Mouse (Mus musculus) layer of hippocampus, postnatal 36 days (tissue): ENCODE results near the gene 6430548M08Rik. TPM values are rescaled to one million over a fixed set of nuclear protein-coding genes. Genes with fewer than 3 reads are reported as not detected.

Experiments
- DNase-seq, 2 experiments: peaks; one replicate each; pipeline ENCODE4 v3.0.0; 2022
- total RNA-seq, 2 experiments: library from RNA; stranded (reverse); gene quantifications; 2 replicates each; pipeline ENCODE4 v1.2.3; 2021

6430548M08Rik gene
- total RNA-seq, result 100 to 1,000 TPM; 151 to 168 TPM

- peak; percentile 100 for DNase-seq
Observed at GRCm38 (mm10) chr8:120113758-120114255, at the start of gene 6430548M08Rik. 6430548M08Rik (plus strand) TSS chr8:120114152.

GRCm38 (mm10) chr8:120065611-120066010 lies 48.3 kb upstream of the 6430548M08Rik start:
- no peak for DNase-seq

GRCm38 (mm10) chr8:120066226-120066625 lies 47.7 kb upstream of the 6430548M08Rik start:
- no peak for DNase-seq

GRCm38 (mm10) chr8:120067936-120068668 lies 45.9 kb upstream of the 6430548M08Rik start:
- DNase-seq, result no peak

GRCm38 (mm10) chr8:120071684-120072083 lies 42.3 kb upstream of the 6430548M08Rik start:
- DNase-seq, result peak; percentile 77 to 78

GRCm38 (mm10) chr8:120072259-120072658 lies 41.7 kb upstream of the 6430548M08Rik start:
- no peak for DNase-seq

- no peak for DNase-seq
Observed at GRCm38 (mm10) chr8:120072827-120073226, 41.1 kb upstream of the 6430548M08Rik start.

GRCm38 (mm10) chr8:120074516-120074915 lies 39.4 kb upstream of the 6430548M08Rik start:
- no peak for DNase-seq

- DNase-seq, result no peak
Observed at GRCm38 (mm10) chr8:120075347-120075746, 38.6 kb upstream of the 6430548M08Rik start.

GRCm38 (mm10) chr8:120078080-120078479 lies 35.9 kb upstream of the 6430548M08Rik start:
- peak; percentile 57 to 66 for DNase-seq

GRCm38 (mm10) chr8:120079361-120079760 lies 34.6 kb upstream of the 6430548M08Rik start:
- DNase-seq, result no peak

GRCm38 (mm10) chr8:120083261-120083660 lies 30.7 kb upstream of the 6430548M08Rik start:
- peak; percentile 31 to 39 for DNase-seq

- DNase-seq, result no peak
Observed at GRCm38 (mm10) chr8:120084783-120085182, 29.2 kb upstream of the 6430548M08Rik start.

- no peak for DNase-seq
Observed at GRCm38 (mm10) chr8:120089511-120089910, 24.4 kb upstream of the 6430548M08Rik start.

GRCm38 (mm10) chr8:120091032-120091431 lies 22.9 kb upstream of the 6430548M08Rik start:
- no peak for DNase-seq

GRCm38 (mm10) chr8:120093103-120093502 lies 20.8 kb upstream of the 6430548M08Rik start:
- no peak for DNase-seq

- no peak for DNase-seq
Observed at GRCm38 (mm10) chr8:120094801-120095200, 19.2 kb upstream of the 6430548M08Rik start.

- no peak for DNase-seq
Observed at GRCm38 (mm10) chr8:120096486-120096885, 17.5 kb upstream of the 6430548M08Rik start.

GRCm38 (mm10) chr8:120100388-120101067 lies 13.4 kb upstream of the 6430548M08Rik start:
- no peak for DNase-seq

- peak; percentile 85 for DNase-seq
Observed at GRCm38 (mm10) chr8:120101068-120101972, 12.6 kb upstream of the 6430548M08Rik start, which contains the start of gene Zdhhc7. Zdhhc7 (minus strand) TSS chr8:120101482.

- no peak for DNase-seq
Observed at GRCm38 (mm10) chr8:120103916-120104315, 10.0 kb upstream of the 6430548M08Rik start.

GRCm38 (mm10) chr8:120104721-120105272 lies 9.2 kb upstream of the 6430548M08Rik start:
- DNase-seq, result no peak
